Mouse (Mus musculus) limb, embryonic 15.5 days (tissue): ENCODE measurements around the gene Scn3a. TPM values are rescaled to one million over a fixed set of nuclear protein-coding genes. Genes with fewer than 3 reads are reported as not detected.

Source experiments
- ATAC-seq: fragments of 200-750 bp; cut with Nextera tagmentation; 2 replicates; pipeline ENCODE4 v1.8.0; 2017; ENCODE audit warnings: low read depth, moderate TSS enrichment; ENCODE audit not compliant: insufficient number of reproducible peaks, low FRiP score, low TSS enrichment
- H3K27ac ChIP-seq: fragments of 300-500 bp; sonication (generic); 2 replicates; pipeline ENCODE4 v1.5.1; 2015; ENCODE audit warnings: moderate library complexity, mild to moderate bottlenecking, inconsistent platforms
- H3K27me3 ChIP-seq: fragments of 300-500 bp; sonication (generic); 2 replicates; pipeline ENCODE4 v1.6.1; 2015; ENCODE audit warnings: inconsistent platforms
- H3K36me3 ChIP-seq: fragments of 300-500 bp; sonication (generic); 2 replicates; pipeline ENCODE4 v1.6.1; 2015; ENCODE audit warnings: inconsistent platforms
- H3K4me1 ChIP-seq: fragments of 300-500 bp; sonication (generic); 2 replicates; pipeline ENCODE4 v1.6.1; 2015; ENCODE audit warnings: inconsistent platforms
- H3K4me2 ChIP-seq: fragments of 300-500 bp; sonication (generic); 2 replicates; pipeline ENCODE4 v1.6.1; 2015; ENCODE audit warnings: mild to moderate bottlenecking, inconsistent platforms
- H3K4me3 ChIP-seq: fragments of 300-500 bp; sonication (generic); 2 replicates; pipeline ENCODE4 v1.5.1; 2015; ENCODE audit warnings: mild to moderate bottlenecking, inconsistent platforms
- H3K9ac ChIP-seq: fragments of 300-500 bp; sonication (generic); 2 replicates; pipeline ENCODE4 v1.6.1; 2015; ENCODE audit warnings: inconsistent platforms
- H3K9me3 ChIP-seq: fragments of 300-500 bp; sonication (generic); 2 replicates; pipeline ENCODE4 v1.6.1; 2016; ENCODE audit warnings: inconsistent platforms
- WGBS: fragments of 180-500 bp; shearing (Covaris S2); methylation state at CpG from one replicate; pipeline ENCODE4 v1.1.7; 2015; 5-methylcytosine and 5-hydroxymethylcytosine counted together
- polyA plus RNA-seq: library from polyadenylated mRNA; unstranded; fragments of >200 nt; fragmentation: Nextera tagmentation; extraction: Ambion mirVana; gene quantifications from 2 replicates; pipeline ENCODE4 v1.2.1, GENCODE M21; 2015

Gene Scn3a
- polyA plus RNA-seq = 1.2 and 1.6 TPM in 2 replicates

- no peak within 1 kb of the TSS for H3K27ac ChIP-seq
- ATAC-seq = no peak
- no peaks in the 10 kb centered on the region for H3K27me3 ChIP-seq
- no peaks in the 10 kb centered on the region for H3K36me3 ChIP-seq
- H3K4me1 ChIP-seq = no peaks in the 10 kb centered on the region
- no peak within 1 kb of the TSS for H3K9ac ChIP-seq
- H3K4me2 ChIP-seq = no peak within 1 kb of the TSS
- H3K9me3 ChIP-seq = no peaks in the 10 kb centered on the region
- WGBS = 17% methylated on average over 16 of the region's 16 CpGs
- no peak within 1 kb of the TSS for H3K4me3 ChIP-seq
Observed at GRCm38 (mm10) chr2:65566793-65567787, at the start of gene Scn3a. Gene Scn3a, minus strand, starts transcription at chr2:65567627.

GRCm38 (mm10) chr2:65611887-65612286 lies 44.5 kb upstream of the Scn3a start:
- 78% methylated on average over 4 of the region's 4 CpGs for WGBS
- Histone ChIP-seq H3K36me3 (no peaks in the 10 kb centered on the region), H3K27me3 (no peaks in the 10 kb centered on the region), H3K27ac (no peak overlapping the region), H3K4me1 (no peaks in the 10 kb centered on the region), H3K4me3 (no peak overlapping the region), H3K4me2 (no peak overlapping the region), H3K9ac (no peak overlapping the region), H3K9me3 (no peaks in the 10 kb centered on the region)
- ATAC-seq = no peak

- ATAC-seq = no peak
- H3K27me3 ChIP-seq = no peaks in the 10 kb centered on the region
- H3K27ac ChIP-seq = no peak overlapping the region
- no peak overlapping the region for H3K4me3 ChIP-seq
- H3K9ac ChIP-seq = no peak overlapping the region
- H3K36me3 ChIP-seq = no peaks in the 10 kb centered on the region
- no peaks in the 10 kb centered on the region for H3K4me1 ChIP-seq
- H3K4me2 ChIP-seq = no peak overlapping the region
- no peaks in the 10 kb centered on the region for H3K9me3 ChIP-seq
Observed at GRCm38 (mm10) chr2:65607813-65608212, 40.4 kb upstream of the Scn3a start.

- Histone ChIP-seq H3K36me3 (no peaks in the 10 kb centered on the region), H3K9me3 (no peaks in the 10 kb centered on the region), H3K27me3 (no peaks in the 10 kb centered on the region), H3K9ac (no peak overlapping the region), H3K4me3 (no peak overlapping the region), H3K27ac (no peak overlapping the region), H3K4me2 (no peak overlapping the region), H3K4me1 (no peaks in the 10 kb centered on the region)
- 64% methylated on average over 5 of the region's 5 CpGs for WGBS
- ATAC-seq = no peak
Observed at GRCm38 (mm10) chr2:65587679-65588078, 20.3 kb upstream of the Scn3a start.

GRCm38 (mm10) chr2:65567925-65568324 lies 498 bp upstream of the Scn3a start:
- no peak for ATAC-seq
- WGBS = 92% methylated on average over 4 of the region's 4 CpGs

GRCm38 (mm10) chr2:65563898-65564297 lies 3.5 kb downstream of the Scn3a start:
- 31% methylated on average over 4 of the region's 4 CpGs for WGBS
- Histone ChIP-seq H3K9me3 (no peaks in the 10 kb centered on the region), H3K4me1 (no peaks in the 10 kb centered on the region), H3K4me3 (no peak overlapping the region), H3K36me3 (no peaks in the 10 kb centered on the region), H3K27ac (no peak overlapping the region), H3K4me2 (no peak overlapping the region), H3K27me3 (no peaks in the 10 kb centered on the region), H3K9ac (no peak overlapping the region)
- no peak for ATAC-seq

More at GRCm38 (mm10) chr2:65567925-65568324, 498 bp upstream of the Scn3a start:
- H3K4me3 ChIP-seq = no peak overlapping the region
- H3K9ac ChIP-seq = no peak overlapping the region
- H3K36me3 ChIP-seq = no peaks in the 10 kb centered on the region
- H3K4me1 ChIP-seq = no peaks in the 10 kb centered on the region
- H3K27ac ChIP-seq = no peak overlapping the region
- no peaks in the 10 kb centered on the region for H3K27me3 ChIP-seq
- no peaks in the 10 kb centered on the region for H3K9me3 ChIP-seq
- no peak overlapping the region for H3K4me2 ChIP-seq

- H3K27ac ChIP-seq = no peak overlapping the region
- H3K4me1 ChIP-seq = no peaks in the 10 kb centered on the region
- no peaks in the 10 kb centered on the region for H3K9me3 ChIP-seq
- H3K4me2 ChIP-seq = no peak overlapping the region
- H3K36me3 ChIP-seq = no peaks in the 10 kb centered on the region
- H3K9ac ChIP-seq = no peak overlapping the region
- H3K4me3 ChIP-seq = no peak overlapping the region
- 78% methylated on average over 3 of the region's 3 CpGs for WGBS
- no peak for ATAC-seq
- no peaks in the 10 kb centered on the region for H3K27me3 ChIP-seq
Observed at GRCm38 (mm10) chr2:65557719-65558118, 9.7 kb downstream of the Scn3a start.

GRCm38 (mm10) chr2:65554662-65555061 lies 12.8 kb downstream of the Scn3a start:
- Histone ChIP-seq H3K4me2 (no peak overlapping the region), H3K27ac (no peak overlapping the region), H3K36me3 (no peaks in the 10 kb centered on the region), H3K9ac (no peak overlapping the region), H3K4me1 (no peaks in the 10 kb centered on the region), H3K9me3 (no peaks in the 10 kb centered on the region), H3K4me3 (no peak overlapping the region), H3K27me3 (no peaks in the 10 kb centered on the region)
- no peak for ATAC-seq
- 83% methylated on average over 7 of the region's 7 CpGs for WGBS

DNA sequence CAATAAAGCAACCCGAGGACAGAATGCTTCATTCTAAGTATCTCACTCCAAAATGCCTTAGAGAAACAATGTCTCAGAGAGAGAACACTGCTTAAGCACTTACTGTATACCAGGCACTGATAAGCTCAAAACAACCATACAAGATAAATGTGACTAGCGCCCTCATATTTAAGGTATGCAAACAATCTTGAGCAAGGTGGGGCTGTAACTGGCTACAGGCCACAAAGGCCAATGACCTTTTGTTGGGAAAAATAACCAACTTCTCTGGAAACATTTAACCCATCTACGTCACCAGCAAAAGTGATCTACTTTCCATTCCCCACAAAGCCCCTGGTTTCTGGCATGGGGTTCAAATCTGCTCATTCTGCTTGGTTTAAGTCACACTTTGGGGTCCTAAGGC lies 14.0 kb downstream of the Scn3a start:
- Histone ChIP-seq H3K4me2 (no peak overlapping the region), H3K4me3 (no peak overlapping the region), H3K27me3 (no peaks in the 10 kb centered on the region), H3K36me3 (no peaks in the 10 kb centered on the region), H3K9me3 (no peaks in the 10 kb centered on the region), H3K27ac (no peak overlapping the region), H3K9ac (no peak overlapping the region), H3K4me1 (no peaks in the 10 kb centered on the region)
- ATAC-seq = no peak
- WGBS = 78% methylated on average over 3 of the region's 3 CpGs

- no peaks in the 10 kb centered on the region for H3K4me1 ChIP-seq
- WGBS = 54% methylated on average over 3 of the region's 3 CpGs
- H3K27ac ChIP-seq = no peak overlapping the region
- no peak overlapping the region for H3K4me3 ChIP-seq
- H3K9ac ChIP-seq = no peak overlapping the region
- no peak overlapping the region for H3K4me2 ChIP-seq
- H3K27me3 ChIP-seq = no peaks in the 10 kb centered on the region
- ATAC-seq = no peak
- H3K9me3 ChIP-seq = no peaks in the 10 kb centered on the region
- no peaks in the 10 kb centered on the region for H3K36me3 ChIP-seq
Observed at GRCm38 (mm10) chr2:65552727-65553126, 14.7 kb downstream of the Scn3a start.

GRCm38 (mm10) chr2:65552222-65552621 lies 15.2 kb downstream of the Scn3a start:
- Histone ChIP-seq H3K36me3 (no peaks in the 10 kb centered on the region), H3K9me3 (no peaks in the 10 kb centered on the region), H3K9ac (no peak overlapping the region), H3K27ac (no peak overlapping the region), H3K4me2 (no peak overlapping the region), H3K27me3 (no peaks in the 10 kb centered on the region), H3K4me3 (no peak overlapping the region), H3K4me1 (no peaks in the 10 kb centered on the region)
- no peak for ATAC-seq
- WGBS = 44% methylated on average over 5 of the region's 5 CpGs

- H3K9me3 ChIP-seq = no peaks in the 10 kb centered on the region
- H3K4me2 ChIP-seq = no peak overlapping the region
- no peak overlapping the region for H3K9ac ChIP-seq
- H3K4me1 ChIP-seq = no peaks in the 10 kb centered on the region
- H3K27me3 ChIP-seq = no peaks in the 10 kb centered on the region
- H3K27ac ChIP-seq = no peak overlapping the region
- H3K4me3 ChIP-seq = no peak overlapping the region
- H3K36me3 ChIP-seq = no peaks in the 10 kb centered on the region
- no peak for ATAC-seq
- WGBS = 23% methylated on average over 2 of the region's 2 CpGs
Observed at GRCm38 (mm10) chr2:65551736-65552135, 15.7 kb downstream of the Scn3a start.
